Mouse (Mus musculus): Measurements from ENCODE around the gene Nudt16l1. TPM values are rescaled to one million over a fixed set of nuclear protein-coding genes. Genes with fewer than 3 reads are reported as not detected.

Gene Nudt16l1
- total RNA-seq, 1 experiment = 40.0 TPM

GRCm38 (mm10) chr16:4935430-4935829, 3.1 kb upstream of the Nudt16l1 start:
- Histone ChIP-seq H3K9me3 (ENCODE audit: control insufficient read depth, insufficient read depth, low read depth, low read length) (no peaks in the 10 kb centered on the region), H3K4me1 (ENCODE audit: control insufficient read depth in 2 of 2, insufficient read depth in 2 of 2, low read length in 2 of 2, poor library complexity in 1 of 2) (peaks cover 4 to 6% of the 10 kb centered on the region in 2 experiments; a peak in 3 of 4 replicates), H3K27ac (ENCODE audit: insufficient read depth, low read depth, low read length, poor library complexity, severe bottlenecking) (no peak overlapping the region), H3K9ac (ENCODE audit: insufficient read depth, low read depth, low read length, poor library complexity, severe bottlenecking) (no peak overlapping the region), H3K4me3 (ENCODE audit: insufficient read depth in 1 of 2, low read depth in 1 of 2, low read length in 2 of 2, poor library complexity in 1 of 2, severe bottlenecking in 1 of 2) (no peak overlapping the region), H3K36me3 (ENCODE audit: control insufficient read depth, insufficient read depth, low read length, poor library complexity, severe bottlenecking) (peaks cover 24% of the 10 kb centered on the region; the same call in 1 of the 2 replicates)
- no peak for DNase-seq (ENCODE audit: low read depth, low spot score)
- TF ChIP-seq MAFK (IDR thresholded peaks at IDR 0.05; ENCODE audit: insufficient read depth, low read depth, low read length) (no peak), ZNF384 (IDR thresholded peaks at IDR 0.05; ENCODE audit: low read depth, low read length) (no peak), ZC3H11A (IDR thresholded peaks at IDR 0.05; ENCODE audit: borderline replicate concordance, low read depth, low read length) (no peak), HCFC1 (IDR thresholded peaks at IDR 0.05; ENCODE audit: borderline replicate concordance, insufficient read depth, low read length) (no peak), CHD2 (IDR thresholded peaks at IDR 0.05; ENCODE audit: low read depth, low read length) (no peak)
- in situ Hi-C loops (cut with MboI; ENCODE audit: low sequenced_read_pairs in 2 of 2, unreplicated experiment in 2 of 2) = no loop called here

- TF ChIP-seq CHD2 (IDR thresholded peaks at IDR 0.05; ENCODE audit: low read depth, low read length) = no peak
- TF ChIP-seq ZNF384 (IDR thresholded peaks at IDR 0.05; ENCODE audit: low read depth, low read length) = no peak
- TF ChIP-seq ZC3H11A (IDR thresholded peaks at IDR 0.05; ENCODE audit: borderline replicate concordance, low read depth, low read length) = no peak
- TF ChIP-seq HCFC1 (IDR thresholded peaks at IDR 0.05; ENCODE audit: borderline replicate concordance, insufficient read depth, low read length) = no peak
- TF ChIP-seq MAFK (IDR thresholded peaks at IDR 0.05; ENCODE audit: insufficient read depth, low read depth, low read length) = no peak
- Histone ChIP-seq H3K9me3 (ENCODE audit: control insufficient read depth, insufficient read depth, low read depth, low read length) (no peaks in the 10 kb centered on the region), H3K4me1 (ENCODE audit: control insufficient read depth in 2 of 2, insufficient read depth in 2 of 2, low read length in 2 of 2, poor library complexity in 1 of 2) (peaks cover 4 to 6% of the 10 kb centered on the region in 2 experiments; a peak in 3 of 4 replicates), H3K27ac (ENCODE audit: insufficient read depth, low read depth, low read length, poor library complexity, severe bottlenecking) (no peak overlapping the region), H3K4me3 (ENCODE audit: insufficient read depth in 1 of 2, low read depth in 1 of 2, low read length in 2 of 2, poor library complexity in 1 of 2, severe bottlenecking in 1 of 2) (no peak overlapping the region), H3K36me3 (ENCODE audit: control insufficient read depth, insufficient read depth, low read length, poor library complexity, severe bottlenecking) (peaks cover 28% of the 10 kb centered on the region), H3K9ac (ENCODE audit: insufficient read depth, low read depth, low read length, poor library complexity, severe bottlenecking) (no peak overlapping the region)
- no peak for DNase-seq (ENCODE audit: low read depth, low spot score)
- in situ Hi-C loops (cut with MboI; ENCODE audit: low sequenced_read_pairs in 2 of 2, unreplicated experiment in 2 of 2) = no loop called here
Measured at GRCm38 (mm10) chr16:4935931-4936703, 2.4 kb upstream of the Nudt16l1 start.

- no peak overlapping the region for H3K9ac ChIP-seq (ENCODE audit: insufficient read depth, low read depth, low read length, poor library complexity, severe bottlenecking)
- TF ChIP-seq ZC3H11A (IDR thresholded peaks at IDR 0.05; ENCODE audit: borderline replicate concordance, low read depth, low read length) (no peak), MAFK (IDR thresholded peaks at IDR 0.05; ENCODE audit: insufficient read depth, low read depth, low read length) (no peak), HCFC1 (IDR thresholded peaks at IDR 0.05; ENCODE audit: borderline replicate concordance, insufficient read depth, low read length) (no peak), ZNF384 (IDR thresholded peaks at IDR 0.05; ENCODE audit: low read depth, low read length) (no peak), CHD2 (IDR thresholded peaks at IDR 0.05; ENCODE audit: low read depth, low read length) (no peak)
- in situ Hi-C loops (cut with MboI; ENCODE audit: low sequenced_read_pairs in 2 of 2, unreplicated experiment in 2 of 2) = no loop called here
- peaks cover 4 to 6% of the 10 kb centered on the region in 2 experiments; a peak in 3 of 4 replicates for H3K4me1 ChIP-seq (ENCODE audit: control insufficient read depth in 2 of 2, insufficient read depth in 2 of 2, low read length in 2 of 2, poor library complexity in 1 of 2)
- H3K27ac ChIP-seq (ENCODE audit: insufficient read depth, low read depth, low read length, poor library complexity, severe bottlenecking) = no peak overlapping the region
- no peak overlapping the region for H3K4me3 ChIP-seq (ENCODE audit: insufficient read depth in 1 of 2, low read depth in 1 of 2, low read length in 2 of 2, poor library complexity in 1 of 2, severe bottlenecking in 1 of 2)
- no peaks in the 10 kb centered on the region for H3K9me3 ChIP-seq (ENCODE audit: control insufficient read depth, insufficient read depth, low read depth, low read length)
- no peak for DNase-seq (ENCODE audit: low read depth, low spot score)
- H3K36me3 ChIP-seq (ENCODE audit: control insufficient read depth, insufficient read depth, low read length, poor library complexity, severe bottlenecking) = peaks cover 34% of the 10 kb centered on the region
Measured at GRCm38 (mm10) chr16:4937351-4938190, 990 bp upstream of the Nudt16l1 start.

- in situ Hi-C loops (cut with MboI; ENCODE audit: low sequenced_read_pairs in 2 of 2, unreplicated experiment in 2 of 2) = no loop called here
Measured at GRCm38 (mm10) chr16:4938989-4939388, 428 bp downstream of the Nudt16l1 start.

More at GRCm38 (mm10) chr16:4938989-4939388, 428 bp downstream of the Nudt16l1 start:
- no peaks in the 10 kb centered on the region for H3K9me3 ChIP-seq (ENCODE audit: control insufficient read depth, insufficient read depth, low read depth, low read length)
- peak overlapping the region; percentile 84 to 93 for H3K4me3 ChIP-seq (ENCODE audit: insufficient read depth in 1 of 2, low read depth in 1 of 2, low read length in 2 of 2, poor library complexity in 1 of 2, severe bottlenecking in 1 of 2)
- TF ChIP-seq HCFC1 (IDR thresholded peaks at IDR 0.05; ENCODE audit: borderline replicate concordance, insufficient read depth, low read length) (no peak), CHD2 (IDR thresholded peaks at IDR 0.05; ENCODE audit: low read depth, low read length) (no peak), ZC3H11A (IDR thresholded peaks at IDR 0.05; ENCODE audit: borderline replicate concordance, low read depth, low read length) (no peak), MAFK (IDR thresholded peaks at IDR 0.05; ENCODE audit: insufficient read depth, low read depth, low read length) (no peak), ZNF384 (IDR thresholded peaks at IDR 0.05; ENCODE audit: low read depth, low read length) (no peak)
- peaks cover 38% of the 10 kb centered on the region for H3K36me3 ChIP-seq (ENCODE audit: control insufficient read depth, insufficient read depth, low read length, poor library complexity, severe bottlenecking)
- peak; percentile 97 for DNase-seq (ENCODE audit: low read depth, low spot score)
- peaks cover 4 to 6% of the 10 kb centered on the region in 2 experiments; a peak in 3 of 4 replicates for H3K4me1 ChIP-seq (ENCODE audit: control insufficient read depth in 2 of 2, insufficient read depth in 2 of 2, low read length in 2 of 2, poor library complexity in 1 of 2)
- H3K27ac ChIP-seq (ENCODE audit: insufficient read depth, low read depth, low read length, poor library complexity, severe bottlenecking) = peak overlapping the region; percentile 42; the same call in 1 of the 2 replicates
- peak overlapping the region; percentile 90 for H3K9ac ChIP-seq (ENCODE audit: insufficient read depth, low read depth, low read length, poor library complexity, severe bottlenecking)

Data from ES-E14 (cell line).